Mouse (Mus musculus) adrenal gland, postnatal 25 days (tissue): ENCODE results near the gene Tpd52l2. TPM values are rescaled to one million over a fixed set of nuclear protein-coding genes. Genes with fewer than 3 reads are reported as not detected.
"Not testable (repeated sequence)": the region's sequence is repeated elsewhere in the genome, so short reads cannot be mapped to it uniquely, and the experiment has no call there.

Experiments
- DNase-seq: peaks from one replicate; pipeline ENCODE4 v3.0.0; 2021; ENCODE audit warnings: mixed read lengths
- total RNA-seq: library from RNA; stranded (reverse); gene quantifications from 2 replicates; pipeline ENCODE4 v1.2.3, GENCODE M21; 2021

The Tpd52l2 gene
- total RNA-seq, 1 experiment from 2014 or later: 118 TPM

GRCm38 (mm10) chr2:181485741-181486140, 11.2 kb upstream of the Tpd52l2 start:
- no peak for DNase-seq

GRCm38 (mm10) chr2:181487338-181488277, 9.3 kb upstream of the Tpd52l2 start:
- DNase-seq: peak; percentile 52

- DNase-seq: no peak
Observed at GRCm38 (mm10) chr2:181491432-181492205, 5.3 kb upstream of the Tpd52l2 start.

GRCm38 (mm10) chr2:181492206-181492605, 4.7 kb upstream of the Tpd52l2 start:
- DNase-seq: no peak

GRCm38 (mm10) chr2:181493156-181493927, 3.6 kb upstream of the Tpd52l2 start, which contains the start of gene Abhd16b:
Abhd16b (plus strand) TSS chr2:181493206.
- no peak for DNase-seq

- no peak for DNase-seq
Observed at GRCm38 (mm10) chr2:181494266-181494945, 2.5 kb upstream of the Tpd52l2 start.

GRCm38 (mm10) chr2:181495845-181496244, 1.1 kb upstream of the Tpd52l2 start:
- DNase-seq: not testable (repeated sequence)

- peak; percentile 66 for DNase-seq
Observed at GRCm38 (mm10) chr2:181496281-181496680, 661 bp upstream of the Tpd52l2 start.

- DNase-seq: peak; percentile 71
Observed at GRCm38 (mm10) chr2:181497548-181497875, 570 bp downstream of the Tpd52l2 start.

GRCm38 (mm10) chr2:181498644-181499043, 1.7 kb downstream of the Tpd52l2 start:
- DNase-seq: no peak

GRCm38 (mm10) chr2:181509191-181509590, 12.2 kb downstream of the Tpd52l2 start:
- DNase-seq: no peak

- no peak for DNase-seq
Observed at GRCm38 (mm10) chr2:181511231-181511630, 14.3 kb downstream of the Tpd52l2 start.

- no peak for DNase-seq
Observed at GRCm38 (mm10) chr2:181519201-181519600, 22.3 kb downstream of the Tpd52l2 start.

GRCm38 (mm10) chr2:181520118-181520935, 23.4 kb downstream of the Tpd52l2 start, which contains the start of gene Dnajc5:
Dnajc5 (plus strand) TSS chr2:181520485.
- DNase-seq: peak; percentile 96

GRCm38 (mm10) chr2:181520936-181521227, 23.9 kb downstream of the Tpd52l2 start:
- no peak for DNase-seq

- no peak for DNase-seq
Observed at GRCm38 (mm10) chr2:181521491-181521890, 24.5 kb downstream of the Tpd52l2 start.

- DNase-seq: no peak
Observed at GRCm38 (mm10) chr2:181522811-181523210, 25.9 kb downstream of the Tpd52l2 start.

- no peak for DNase-seq
Observed at GRCm38 (mm10) chr2:181525526-181525925, 28.6 kb downstream of the Tpd52l2 start.

GRCm38 (mm10) chr2:181529076-181529475, 32.1 kb downstream of the Tpd52l2 start:
- no peak for DNase-seq

- no peak for DNase-seq
Observed at GRCm38 (mm10) chr2:181532589-181532988, 35.6 kb downstream of the Tpd52l2 start.

- DNase-seq: no peak
Observed at GRCm38 (mm10) chr2:181536410-181536809, 39.5 kb downstream of the Tpd52l2 start.
